Mouse (Mus musculus): ENCODE data around the gene Calhm1. TPM values are rescaled to one million over a fixed set of nuclear protein-coding genes. Genes with fewer than 3 reads are reported as not detected.

Gene Calhm1
- not detected for total RNA-seq (2021)
- long read RNA-seq, experiment 1, result 0 reads
- long read RNA-seq, experiment 2, result 0 reads

- no peak for DNase-seq
These were observed at the start of gene Calhm1 for GRCm38 (mm10) chr19:47144154-47144553. TSS of gene Calhm1 (minus strand) at chr19:47144254.

- no peak for DNase-seq
These were observed 48.1 kb upstream of the Calhm1 start for GRCm38 (mm10) chr19:47192158-47192557.

- no peak for DNase-seq
These were observed 44.6 kb upstream of the Calhm1 start for GRCm38 (mm10) chr19:47188515-47189128.

GRCm38 (mm10) chr19:47186514-47187275 lies 42.6 kb upstream of the Calhm1 start:
- no peak for DNase-seq

GRCm38 (mm10) chr19:47184736-47185135 lies 40.7 kb upstream of the Calhm1 start:
- DNase-seq, result no peak

- DNase-seq, result no peak
These were observed 40.2 kb upstream of the Calhm1 start for GRCm38 (mm10) chr19:47184221-47184620.

- DNase-seq, result no peak
These were observed 36.0 kb upstream of the Calhm1 start for GRCm38 (mm10) chr19:47180011-47180410.

GRCm38 (mm10) chr19:47179272-47179809 lies 35.3 kb upstream of the Calhm1 start:
- DNase-seq, result peak; percentile 47

- DNase-seq, result peak; percentile 75
These were observed 34.6 kb upstream of the Calhm1 start, which contains the start of gene Neurl1a for GRCm38 (mm10) chr19:47178431-47179271. TSS of gene Neurl1a (plus strand) at chr19:47178820.

- DNase-seq, result peak; percentile 39
These were observed 33.9 kb upstream of the Calhm1 start for GRCm38 (mm10) chr19:47178001-47178400.

GRCm38 (mm10) chr19:47176916-47177505 lies 33.0 kb upstream of the Calhm1 start:
- no peak for DNase-seq

GRCm38 (mm10) chr19:47175472-47175871 lies 31.4 kb upstream of the Calhm1 start:
- DNase-seq, result no peak

GRCm38 (mm10) chr19:47174515-47174914 lies 30.5 kb upstream of the Calhm1 start:
- DNase-seq, result no peak

GRCm38 (mm10) chr19:47168793-47169412 lies 24.8 kb upstream of the Calhm1 start:
- peak; percentile 93 for DNase-seq

- DNase-seq, result peak; percentile 34
These were observed 24.2 kb upstream of the Calhm1 start for GRCm38 (mm10) chr19:47168223-47168622.

GRCm38 (mm10) chr19:47167617-47168214 lies 23.7 kb upstream of the Calhm1 start:
- no peak for DNase-seq

GRCm38 (mm10) chr19:47166758-47167157 lies 22.7 kb upstream of the Calhm1 start:
- DNase-seq, result no peak

- no peak for DNase-seq
These were observed 19.2 kb upstream of the Calhm1 start for GRCm38 (mm10) chr19:47163176-47163744.

- DNase-seq, result no peak
These were observed 17.6 kb upstream of the Calhm1 start for GRCm38 (mm10) chr19:47161669-47162068.

- DNase-seq, result no peak
These were observed 13.6 kb upstream of the Calhm1 start, which contains the start of gene Calhm3 for GRCm38 (mm10) chr19:47157664-47158063. TSS of gene Calhm3 (minus strand) at chr19:47157764.

- DNase-seq, result no peak
These were observed 9.7 kb upstream of the Calhm1 start for GRCm38 (mm10) chr19:47153767-47154166.
